Mouse (Mus musculus): ENCODE measurements around the gene Lbhd1. TPM values are rescaled to one million over a fixed set of nuclear protein-coding genes. Genes with fewer than 3 reads are reported as not detected.

Lbhd1 gene
- polyA plus RNA-seq, 1 experiment from 2014 or later = 51.7 TPM

Other genes with a start within 250 kb of the Lbhd1 start
- not detected for gene Chrm1, start 219.9 kb upstream of the Lbhd1 start, polyA plus RNA-seq (2014; fragmentation: Illumina TruSeq; extraction: RNeasy Lipid Tissue Mini Kit (QIAGEN cat#74804))
- gene Slc3a2, start 160.4 kb upstream of the Lbhd1 start, polyA plus RNA-seq (2014; fragmentation: Illumina TruSeq; extraction: RNeasy Lipid Tissue Mini Kit (QIAGEN cat#74804)) = 233 TPM
- gene Wdr74, start 147.9 kb upstream of the Lbhd1 start, polyA plus RNA-seq (2014; fragmentation: Illumina TruSeq; extraction: RNeasy Lipid Tissue Mini Kit (QIAGEN cat#74804)) = 11.1 TPM
- not detected for gene 1700092M07Rik, start 143.0 kb upstream of the Lbhd1 start, polyA plus RNA-seq (2014; fragmentation: Illumina TruSeq; extraction: RNeasy Lipid Tissue Mini Kit (QIAGEN cat#74804))
- gene Stx5a, start 142.3 kb upstream of the Lbhd1 start, polyA plus RNA-seq (2014; fragmentation: Illumina TruSeq; extraction: RNeasy Lipid Tissue Mini Kit (QIAGEN cat#74804)) = 65.4 TPM
- 63.1 TPM for gene Nxf1, start 126.7 kb upstream of the Lbhd1 start, polyA plus RNA-seq (2014; fragmentation: Illumina TruSeq; extraction: RNeasy Lipid Tissue Mini Kit (QIAGEN cat#74804))
- 26.6 TPM for gene Tmem223, start 112.7 kb upstream of the Lbhd1 start, polyA plus RNA-seq (2014; fragmentation: Illumina TruSeq; extraction: RNeasy Lipid Tissue Mini Kit (QIAGEN cat#74804))
- 29.5 TPM for gene Tmem179b, start 109.3 kb upstream of the Lbhd1 start, polyA plus RNA-seq (2014; fragmentation: Illumina TruSeq; extraction: RNeasy Lipid Tissue Mini Kit (QIAGEN cat#74804))
- gene Taf6l, start 97.3 kb upstream of the Lbhd1 start, polyA plus RNA-seq (2014; fragmentation: Illumina TruSeq; extraction: RNeasy Lipid Tissue Mini Kit (QIAGEN cat#74804)) = 1.2 TPM
- gene Polr2g, start 85.2 kb upstream of the Lbhd1 start, polyA plus RNA-seq (2014; fragmentation: Illumina TruSeq; extraction: RNeasy Lipid Tissue Mini Kit (QIAGEN cat#74804)) = 64.4 TPM
- gene Zbtb3, start 81.2 kb upstream of the Lbhd1 start, polyA plus RNA-seq (2014; fragmentation: Illumina TruSeq; extraction: RNeasy Lipid Tissue Mini Kit (QIAGEN cat#74804)) = not detected
- gene Ttc9c, start 64.4 kb upstream of the Lbhd1 start, polyA plus RNA-seq (2014; fragmentation: Illumina TruSeq; extraction: RNeasy Lipid Tissue Mini Kit (QIAGEN cat#74804)) = 110 TPM
- 169 TPM for gene Hnrnpul2, start 63.7 kb upstream of the Lbhd1 start, polyA plus RNA-seq (2014; fragmentation: Illumina TruSeq; extraction: RNeasy Lipid Tissue Mini Kit (QIAGEN cat#74804))
- 3.6 TPM for gene AC129217.1, start 54.0 kb upstream of the Lbhd1 start, polyA plus RNA-seq (2014; fragmentation: Illumina TruSeq; extraction: RNeasy Lipid Tissue Mini Kit (QIAGEN cat#74804))
- 25.1 TPM for gene Bscl2, start 46.3 kb upstream of the Lbhd1 start, polyA plus RNA-seq (2014; fragmentation: Illumina TruSeq; extraction: RNeasy Lipid Tissue Mini Kit (QIAGEN cat#74804))
- 0.57 TPM for gene Gng3, start 44.5 kb upstream of the Lbhd1 start, polyA plus RNA-seq (2014; fragmentation: Illumina TruSeq; extraction: RNeasy Lipid Tissue Mini Kit (QIAGEN cat#74804))
- 10.2 TPM for gene Lrrn4cl, start 33.0 kb upstream of the Lbhd1 start, polyA plus RNA-seq (2014; fragmentation: Illumina TruSeq; extraction: RNeasy Lipid Tissue Mini Kit (QIAGEN cat#74804))
- 15.6 TPM for gene Ubxn1, start 12.2 kb upstream of the Lbhd1 start, polyA plus RNA-seq (2014; fragmentation: Illumina TruSeq; extraction: RNeasy Lipid Tissue Mini Kit (QIAGEN cat#74804))
- gene Uqcc3, start 2.8 kb upstream of the Lbhd1 start, polyA plus RNA-seq (2014; fragmentation: Illumina TruSeq; extraction: RNeasy Lipid Tissue Mini Kit (QIAGEN cat#74804)) = 2.8 TPM
- gene Gm49403, start 198 bp downstream of the Lbhd1 start, polyA plus RNA-seq (2014; fragmentation: Illumina TruSeq; extraction: RNeasy Lipid Tissue Mini Kit (QIAGEN cat#74804)) = not detected
- gene 1810009A15Rik, start 5.1 kb downstream of the Lbhd1 start, polyA plus RNA-seq (2014; fragmentation: Illumina TruSeq; extraction: RNeasy Lipid Tissue Mini Kit (QIAGEN cat#74804)) = 17.4 TPM
- gene Gm49416, start 5.2 kb downstream of the Lbhd1 start, polyA plus RNA-seq (2014; fragmentation: Illumina TruSeq; extraction: RNeasy Lipid Tissue Mini Kit (QIAGEN cat#74804)) = not detected
- gene Ints5, start 9.3 kb downstream of the Lbhd1 start, polyA plus RNA-seq (2014; fragmentation: Illumina TruSeq; extraction: RNeasy Lipid Tissue Mini Kit (QIAGEN cat#74804)) = 1.3 TPM
- gene Ganab, start 14.3 kb downstream of the Lbhd1 start, polyA plus RNA-seq (2014; fragmentation: Illumina TruSeq; extraction: RNeasy Lipid Tissue Mini Kit (QIAGEN cat#74804)) = 88.1 TPM
- gene B3gat3, start 36.6 kb downstream of the Lbhd1 start, polyA plus RNA-seq (2014; fragmentation: Illumina TruSeq; extraction: RNeasy Lipid Tissue Mini Kit (QIAGEN cat#74804)) = 6.5 TPM
- gene Rom1, start 45.6 kb downstream of the Lbhd1 start, polyA plus RNA-seq (2014; fragmentation: Illumina TruSeq; extraction: RNeasy Lipid Tissue Mini Kit (QIAGEN cat#74804)) = 0.60 TPM
- 3.0 TPM for gene Eml3, start 45.8 kb downstream of the Lbhd1 start, polyA plus RNA-seq (2014; fragmentation: Illumina TruSeq; extraction: RNeasy Lipid Tissue Mini Kit (QIAGEN cat#74804))
- 93.8 TPM for gene Mta2, start 58.1 kb downstream of the Lbhd1 start, polyA plus RNA-seq (2014; fragmentation: Illumina TruSeq; extraction: RNeasy Lipid Tissue Mini Kit (QIAGEN cat#74804))
- gene Tut1, start 70.1 kb downstream of the Lbhd1 start, polyA plus RNA-seq (2014; fragmentation: Illumina TruSeq; extraction: RNeasy Lipid Tissue Mini Kit (QIAGEN cat#74804)) = 2.3 TPM
- gene Eef1g, start 83.3 kb downstream of the Lbhd1 start, polyA plus RNA-seq (2014; fragmentation: Illumina TruSeq; extraction: RNeasy Lipid Tissue Mini Kit (QIAGEN cat#74804)) = 118 TPM
- gene Ahnak, start 105.6 kb downstream of the Lbhd1 start, polyA plus RNA-seq (2014; fragmentation: Illumina TruSeq; extraction: RNeasy Lipid Tissue Mini Kit (QIAGEN cat#74804)) = 70.1 TPM
- gene Scgb1a1, start 204.2 kb downstream of the Lbhd1 start, polyA plus RNA-seq (2014; fragmentation: Illumina TruSeq; extraction: RNeasy Lipid Tissue Mini Kit (QIAGEN cat#74804)) = 1.4 TPM